Mouse (Mus musculus) hindbrain, postnatal 0 days (tissue): ENCODE results near the gene Plcb4. TPM values are rescaled to one million over a fixed set of nuclear protein-coding genes. Genes with fewer than 3 reads are reported as not detected.

Experiments used
- ATAC-seq: fragments of 200-750 bp; cut with Nextera tagmentation; 2 replicates; pipeline ENCODE4 v1.8.0; 2017; ENCODE audit warnings: mild to moderate bottlenecking, moderate TSS enrichment, moderate library complexity
- DNase-seq: peaks from one replicate; pipeline ENCODE4 v3.0.0-alpha.2; 2015; ENCODE audit warnings: low spot score
- H3K27ac ChIP-seq: fragments of 300-500 bp; sonication (generic); 2 replicates; pipeline ENCODE4 v1.5.1; 2014; ENCODE audit warnings: mild to moderate bottlenecking
- H3K27me3 ChIP-seq: fragments of 300-500 bp; sonication (generic); 2 replicates; pipeline ENCODE4 v1.6.1; 2014; ENCODE audit warnings: low read length, mixed read lengths; ENCODE audit not compliant: insufficient read depth
- H3K36me3 ChIP-seq: fragments of 300-500 bp; sonication (generic); 2 replicates; pipeline ENCODE4 v1.6.1; 2014; ENCODE audit warnings: low read length, mixed read lengths; ENCODE audit not compliant: insufficient read depth
- H3K4me1 ChIP-seq: fragments of 300-500 bp; sonication (generic); 2 replicates; pipeline ENCODE4 v1.6.1; 2014; ENCODE audit warnings: antibody characterized with exemption, low read length, mixed read lengths; ENCODE audit not compliant: insufficient read depth
- H3K4me2 ChIP-seq: fragments of 300-500 bp; sonication (generic); 2 replicates; pipeline ENCODE4 v1.6.1; 2014; ENCODE audit warnings: low read depth, mild to moderate bottlenecking, low read length, moderate library complexity, mixed read lengths
- H3K4me3 ChIP-seq: fragments of 300-500 bp; sonication (generic); 2 replicates; pipeline ENCODE4 v1.5.1; 2014; ENCODE audit warnings: low read length
- H3K9ac ChIP-seq: fragments of 300-500 bp; sonication (generic); replicated peaks from 2 replicates; pipeline ENCODE4 v1.6.1; 2014; ENCODE audit warnings: mild to moderate bottlenecking, low read length, moderate library complexity, mixed read lengths
- H3K9me3 ChIP-seq: fragments of 300-500 bp; sonication (generic); 2 replicates; pipeline ENCODE4 v1.6.1; 2016; ENCODE audit warnings: low read length, mixed read lengths
- CTCF ChIP-seq: IDR thresholded peaks from 2 replicates; pipeline ENCODE4 v1.5.1; 2016; ENCODE audit warnings: antibody characterized with exemption, control low read depth, low read depth
- WGBS: fragments of 180-500 bp; shearing (Covaris S2); extraction: QIAGEN DNeasy Blood & Tissue Kit; methylation state at CpG from one replicate; pipeline ENCODE4 v1.1.7; 2014; 5-methylcytosine and 5-hydroxymethylcytosine counted together
- polyA plus RNA-seq: library from polyadenylated mRNA; unstranded; fragments of >200 nt; fragmentation: Nextera tagmentation; extraction: Ambion mirVana; gene quantifications from 2 replicates; pipeline ENCODE4 v1.2.1, GENCODE M21; 2015
- total RNA-seq: library from RNA; depleted of rRNA; stranded (reverse); fragments of >200 nt; gene quantifications from 2 replicates; pipeline ENCODE4 v1.2.3, GENCODE M21; 2014

The Plcb4 gene
- total and polyA plus RNA-seq, 2 experiments from 2014 or later: 43.0 to 46.9 TPM

- TF ChIP-seq CTCF: no peak
- H3K4me3 ChIP-seq: no peak overlapping the region
- H3K27me3 ChIP-seq: no peaks in the 10 kb centered on the region
- DNase-seq (no peak), ATAC-seq (no peak)
- H3K9ac ChIP-seq: no peak overlapping the region
- H3K27ac ChIP-seq: no peak overlapping the region
- H3K4me1 ChIP-seq: no peaks in the 10 kb centered on the region
- WGBS: 82% methylated on average over 2 of the region's 2 CpGs
- H3K36me3 ChIP-seq: no peaks in the 10 kb centered on the region
- H3K4me2 ChIP-seq: no peak overlapping the region
- no peaks in the 10 kb centered on the region for H3K9me3 ChIP-seq
Measured at GRCm38 (mm10) chr2:135637227-135637626, 21.6 kb upstream of the Plcb4 start.

GRCm38 (mm10) chr2:135641002-135641401 is 17.8 kb upstream of the Plcb4 start:
- DNase-seq (no peak), ATAC-seq (no peak)
- H3K4me2 ChIP-seq: no peak overlapping the region
- no peak overlapping the region for H3K27ac ChIP-seq
- 84% methylated on average over 1 of the region's 1 CpGs for WGBS
- H3K4me1 ChIP-seq: no peaks in the 10 kb centered on the region
- H3K4me3 ChIP-seq: no peak overlapping the region
- no peaks in the 10 kb centered on the region for H3K36me3 ChIP-seq
- no peaks in the 10 kb centered on the region for H3K27me3 ChIP-seq
- TF ChIP-seq CTCF: no peak
- H3K9me3 ChIP-seq: no peaks in the 10 kb centered on the region
- no peak overlapping the region for H3K9ac ChIP-seq

GRCm38 (mm10) chr2:135641636-135642035 is 17.2 kb upstream of the Plcb4 start:
- TF ChIP-seq CTCF: no peak
- WGBS: 80% methylated on average over 2 of the region's 2 CpGs
- H3K36me3 ChIP-seq: no peaks in the 10 kb centered on the region
- no peaks in the 10 kb centered on the region for H3K27me3 ChIP-seq
- DNase-seq (no peak), ATAC-seq (no peak)
- no peaks in the 10 kb centered on the region for H3K9me3 ChIP-seq
- H3K9ac ChIP-seq: no peak overlapping the region
- no peaks in the 10 kb centered on the region for H3K4me1 ChIP-seq
- no peak overlapping the region for H3K4me2 ChIP-seq
- H3K27ac ChIP-seq: no peak overlapping the region
- no peak overlapping the region for H3K4me3 ChIP-seq

- Histone ChIP-seq H3K9ac (no peak overlapping the region), H3K4me3 (no peak overlapping the region), H3K27me3 (no peaks in the 10 kb centered on the region), H3K4me2 (no peak overlapping the region), H3K9me3 (no peaks in the 10 kb centered on the region), H3K36me3 (no peaks in the 10 kb centered on the region), H3K27ac (no peak overlapping the region), H3K4me1 (no peaks in the 10 kb centered on the region)
- 78% methylated on average over 3 of the region's 3 CpGs for WGBS
- ATAC-seq: no peak
- no peak for DNase-seq
- no peak for TF ChIP-seq CTCF
Measured at GRCm38 (mm10) chr2:135646226-135646625, 12.6 kb upstream of the Plcb4 start.

- Histone ChIP-seq H3K27ac (no peak overlapping the region), H3K9ac (no peak overlapping the region), H3K4me3 (no peak overlapping the region), H3K27me3 (no peaks in the 10 kb centered on the region), H3K9me3 (no peaks in the 10 kb centered on the region), H3K36me3 (no peaks in the 10 kb centered on the region), H3K4me1 (no peaks in the 10 kb centered on the region), H3K4me2 (no peak overlapping the region)
- 80% methylated on average over 6 of the region's 6 CpGs for WGBS
- no peak for DNase-seq
- no peak for ATAC-seq
- no peak for TF ChIP-seq CTCF
Measured at GRCm38 (mm10) chr2:135646654-135647053, 12.2 kb upstream of the Plcb4 start.

- Histone ChIP-seq H3K27ac (no peak overlapping the region), H3K27me3 (no peaks in the 10 kb centered on the region), H3K4me2 (no peak overlapping the region), H3K36me3 (no peaks in the 10 kb centered on the region), H3K4me3 (no peak overlapping the region), H3K9ac (no peak overlapping the region), H3K9me3 (no peaks in the 10 kb centered on the region), H3K4me1 (no peaks in the 10 kb centered on the region)
- 50% methylated on average over 4 of the region's 4 CpGs for WGBS
- TF ChIP-seq CTCF: no peak
- ATAC-seq (no peak), DNase-seq (no peak)
Measured at GRCm38 (mm10) chr2:135647985-135648384, 10.8 kb upstream of the Plcb4 start.

GRCm38 (mm10) chr2:135650885-135651284 is 7.9 kb upstream of the Plcb4 start:
- no peak for DNase-seq
- ATAC-seq: no peak
- H3K27me3 ChIP-seq: no peaks in the 10 kb centered on the region

More at GRCm38 (mm10) chr2:135650885-135651284, 7.9 kb upstream of the Plcb4 start:
- Histone ChIP-seq H3K27ac (no peak overlapping the region), H3K36me3 (no peaks in the 10 kb centered on the region), H3K9ac (no peak overlapping the region), H3K4me2 (no peak overlapping the region), H3K4me1 (no peaks in the 10 kb centered on the region), H3K9me3 (no peaks in the 10 kb centered on the region), H3K4me3 (no peak overlapping the region)
- 87% methylated on average over 3 of the region's 3 CpGs for WGBS
- TF ChIP-seq CTCF: no peak
